Mouse (Mus musculus): ENCODE data around the gene 4930572O03Rik.
"Not testable (repeated sequence)": the region's sequence is repeated elsewhere in the genome, so short reads cannot be mapped to it uniquely, and the experiment has no call there.

GRCm38 (mm10) chr5:15673989-15674388 is 17.1 kb upstream of the 4930572O03Rik start:
- not testable (repeated sequence) for TF ChIP-seq CTCF (conservative IDR thresholded peaks at IDR 0.05; ENCODE audit: low read length); POU5F1 (IDR thresholded peaks at IDR 0.05; ENCODE audit: borderline replicate concordance, low read length); NANOG (IDR thresholded peaks at IDR 0.05; ENCODE audit: borderline replicate concordance, low read length)
